Mouse (Mus musculus) lung, postnatal 4 days (tissue): Measurements from ENCODE around the gene Vmn1r196.
"Not testable (repeated sequence)": the region's sequence is repeated elsewhere in the genome, so short reads cannot be mapped to it uniquely, and the experiment has no call there.

Source experiments
- DNase-seq, 2 experiments: peaks; one replicate each; pipeline ENCODE4 v3.0.0; 2021

Gene Vmn1r196

GRCm38 (mm10) chr13:22289620-22290019 is at the start of gene Vmn1r196:
Gene Vmn1r196 (plus strand): TSS chr13:22289920.
- DNase-seq = no peak

- DNase-seq = no peak
Observed at GRCm38 (mm10) chr13:22243915-22244314, 45.8 kb upstream of the Vmn1r196 start, which contains the start of gene Vmn1r194. Gene Vmn1r194 (plus strand): TSS chr13:22244215.

GRCm38 (mm10) chr13:22270222-22270621 is 19.5 kb upstream of the Vmn1r196 start, which contains the start of gene Vmn1r195:
Gene Vmn1r195 (plus strand): TSS chr13:22270522.
- not testable (repeated sequence) for DNase-seq

- no peak for DNase-seq
Observed at GRCm38 (mm10) chr13:22271721-22272120, 18.0 kb upstream of the Vmn1r196 start.

- DNase-seq = peak in 1 of 2 experiments; percentile 10
Observed at GRCm38 (mm10) chr13:22284578-22284977, 5.1 kb upstream of the Vmn1r196 start.

GRCm38 (mm10) chr13:22308075-22308474 is 18.4 kb downstream of the Vmn1r196 start:
- not testable (repeated sequence) for DNase-seq

GRCm38 (mm10) chr13:22315361-22315760 is 25.6 kb downstream of the Vmn1r196 start:
- DNase-seq = no peak

- no peak for DNase-seq
Observed at GRCm38 (mm10) chr13:22317366-22317765, 27.6 kb downstream of the Vmn1r196 start.

- DNase-seq = no peak
Observed at GRCm38 (mm10) chr13:22320091-22320490, 30.4 kb downstream of the Vmn1r196 start.

- DNase-seq = no peak
Observed at GRCm38 (mm10) chr13:22324289-22324688, 34.6 kb downstream of the Vmn1r196 start, which contains the start of gene Vmn1r197. Gene Vmn1r197 (plus strand): TSS chr13:22324589.

GRCm38 (mm10) chr13:22333269-22333668 is 43.5 kb downstream of the Vmn1r196 start:
- no peak for DNase-seq

GRCm38 (mm10) chr13:22335565-22335964 is 45.8 kb downstream of the Vmn1r196 start:
- no peak for DNase-seq
